Mouse (Mus musculus) hindbrain, embryonic 12.5 days (tissue): ENCODE data around the gene Aph1b. TPM values are rescaled to one million over a fixed set of nuclear protein-coding genes. Genes with fewer than 3 reads are reported as not detected.

ENCODE experiments used
- ATAC-seq: fragments of 200-750 bp; cut with Nextera tagmentation; 2 replicates; pipeline ENCODE4 v1.8.0; 2017; ENCODE audit warnings: moderate TSS enrichment; ENCODE audit not compliant: low FRiP score
- H3K27ac ChIP-seq: fragments of 300-500 bp; sonication (generic); 2 replicates; pipeline ENCODE4 v1.5.1; 2016; ENCODE audit warnings: mild to moderate bottlenecking
- H3K27me3 ChIP-seq: fragments of 300-500 bp; sonication (generic); 2 replicates; pipeline ENCODE4 v1.6.1; 2016; ENCODE audit warnings: mild to moderate bottlenecking
- H3K36me3 ChIP-seq: fragments of 300-500 bp; sonication (generic); 2 replicates; pipeline ENCODE4 v1.6.1; 2016; ENCODE audit warnings: mild to moderate bottlenecking
- H3K4me1 ChIP-seq: fragments of 300-500 bp; sonication (generic); 2 replicates; pipeline ENCODE4 v1.6.1; 2016
- H3K4me2 ChIP-seq: fragments of 300-500 bp; sonication (generic); replicated peaks from 2 replicates; pipeline ENCODE4 v1.6.1; 2016; ENCODE audit warnings: mild to moderate bottlenecking
- H3K4me3 ChIP-seq: fragments of 300-500 bp; sonication (generic); 2 replicates; pipeline ENCODE4 v1.5.1; 2016; ENCODE audit warnings: mild to moderate bottlenecking
- H3K9ac ChIP-seq: fragments of 300-500 bp; sonication (generic); 2 replicates; pipeline ENCODE4 v1.6.1; 2016; ENCODE audit warnings: mild to moderate bottlenecking, moderate library complexity
- H3K9me3 ChIP-seq: fragments of 300-500 bp; sonication (generic); replicated peaks from 2 replicates; pipeline ENCODE4 v1.6.1; 2016; ENCODE audit warnings: mild to moderate bottlenecking
- whole genome bisulfite sequencing: fragments of 180-500 bp; shearing (Covaris S2); methylation state at CpG from one replicate; pipeline ENCODE4 v1.1.7; 2016; 5-methylcytosine and 5-hydroxymethylcytosine counted together
- polyA plus RNA-seq: library from polyadenylated mRNA; unstranded; fragments of >200 nt; fragmentation: Nextera tagmentation; extraction: Ambion mirVana; gene quantifications from 2 replicates; pipeline ENCODE4 v1.2.1, GENCODE M21; 2016

Aph1b gene
- polyA plus RNA-seq, 1 experiment from 2014 or later = 20.5 TPM

DNA sequence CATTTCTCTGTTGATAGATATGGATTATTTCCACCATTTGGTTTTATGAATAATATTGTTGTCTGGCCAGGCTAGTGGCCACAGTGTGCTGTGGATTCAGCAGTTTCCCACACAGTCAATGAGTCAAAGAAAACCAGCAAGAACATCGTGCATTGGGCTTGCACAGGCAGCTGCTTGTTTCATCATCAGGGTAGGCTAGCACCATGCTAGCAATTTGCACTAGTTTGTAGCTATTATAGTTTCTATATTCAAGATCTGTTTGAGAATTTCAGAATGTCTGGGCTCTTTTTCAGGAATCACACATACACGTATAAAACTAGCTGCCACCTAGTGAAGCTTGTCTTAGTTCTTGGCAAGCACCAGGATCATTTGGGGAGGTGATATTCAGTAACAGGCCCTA lies 60.2 kb downstream of the Aph1b start:
- no peaks in the 10 kb centered on the region for H3K36me3 ChIP-seq
- no peak overlapping the region for H3K9ac ChIP-seq
- no peak overlapping the region for H3K4me3 ChIP-seq
- H3K4me1 ChIP-seq = peaks cover 8% of the 10 kb centered on the region
- H3K9me3 ChIP-seq = no peaks in the 10 kb centered on the region
- H3K4me2 ChIP-seq = no peak overlapping the region
- ATAC-seq = no peak
- no peaks in the 10 kb centered on the region for H3K27me3 ChIP-seq
- H3K27ac ChIP-seq = no peak overlapping the region
- WGBS = 91% methylated on average over 2 of the region's 2 CpGs

DNA sequence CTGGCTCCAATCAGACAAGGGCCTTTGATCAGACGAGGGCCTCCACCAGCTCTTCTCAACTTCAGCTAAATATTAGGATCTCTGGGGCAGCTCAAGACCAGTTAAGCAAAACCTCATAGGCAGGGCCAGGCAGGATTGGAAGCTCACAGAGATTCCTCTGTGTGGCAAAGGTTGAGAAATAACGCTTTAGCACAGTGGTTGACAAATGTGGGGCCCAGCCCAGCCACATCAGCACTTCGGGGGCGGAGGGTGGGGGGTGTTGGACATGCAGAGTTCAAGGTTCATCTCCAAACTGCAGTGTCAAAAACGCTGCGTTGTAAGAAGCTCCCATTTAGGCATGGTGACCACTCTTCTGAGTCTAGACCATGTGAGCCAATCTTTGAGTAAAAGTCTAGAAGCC lies 60.7 kb downstream of the Aph1b start:
- Histone ChIP-seq H3K27ac (no peak overlapping the region), H3K4me1 (peaks cover 8% of the 10 kb centered on the region), H3K4me2 (no peak overlapping the region), H3K9me3 (no peaks in the 10 kb centered on the region), H3K4me3 (no peak overlapping the region), H3K27me3 (no peaks in the 10 kb centered on the region), H3K9ac (no peak overlapping the region), H3K36me3 (no peaks in the 10 kb centered on the region)
- ATAC-seq = no peak
- WGBS = 90% methylated on average over 6 of the region's 6 CpGs

- Histone ChIP-seq H3K9me3 (no peaks in the 10 kb centered on the region), H3K4me1 (peaks cover 8% of the 10 kb centered on the region), H3K27ac (no peak overlapping the region), H3K4me2 (no peak overlapping the region), H3K27me3 (no peaks in the 10 kb centered on the region), H3K4me3 (no peak overlapping the region), H3K9ac (no peak overlapping the region), H3K36me3 (no peaks in the 10 kb centered on the region)
- ATAC-seq = no peak
- 42% methylated on average over 15 of the region's 15 CpGs for WGBS
Observed at GRCm38 (mm10) chr9:66732791-66733691, 62.2 kb downstream of the Aph1b start.

DNA sequence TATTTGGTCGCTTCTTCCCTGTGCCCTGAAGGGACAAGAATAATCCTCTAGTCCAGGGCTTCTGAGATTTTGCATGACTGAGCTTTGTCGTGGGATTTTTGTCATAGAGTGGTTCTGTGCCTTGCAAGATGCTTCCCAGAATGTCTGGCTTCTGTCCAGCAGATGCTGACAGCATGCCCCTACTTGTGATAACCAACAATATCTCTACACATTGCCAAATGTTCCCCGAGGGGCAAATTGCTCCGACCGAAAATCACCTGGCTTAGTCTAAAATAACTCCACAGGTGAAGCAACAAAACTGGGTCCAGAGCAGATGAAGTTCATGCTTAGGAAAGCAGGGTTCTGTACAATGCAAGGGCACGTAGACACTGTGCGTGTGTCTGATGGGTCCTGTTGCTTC lies 64.0 kb downstream of the Aph1b start:
- no peak overlapping the region for H3K9ac ChIP-seq
- 82% methylated on average over 7 of the region's 7 CpGs for WGBS
- H3K27ac ChIP-seq = no peak overlapping the region
- H3K4me2 ChIP-seq = no peak overlapping the region
- peaks cover 8% of the 10 kb centered on the region for H3K4me1 ChIP-seq
- H3K4me3 ChIP-seq = no peak overlapping the region
- no peaks in the 10 kb centered on the region for H3K9me3 ChIP-seq
- no peak for ATAC-seq
- no peaks in the 10 kb centered on the region for H3K36me3 ChIP-seq
- no peaks in the 10 kb centered on the region for H3K27me3 ChIP-seq

DNA sequence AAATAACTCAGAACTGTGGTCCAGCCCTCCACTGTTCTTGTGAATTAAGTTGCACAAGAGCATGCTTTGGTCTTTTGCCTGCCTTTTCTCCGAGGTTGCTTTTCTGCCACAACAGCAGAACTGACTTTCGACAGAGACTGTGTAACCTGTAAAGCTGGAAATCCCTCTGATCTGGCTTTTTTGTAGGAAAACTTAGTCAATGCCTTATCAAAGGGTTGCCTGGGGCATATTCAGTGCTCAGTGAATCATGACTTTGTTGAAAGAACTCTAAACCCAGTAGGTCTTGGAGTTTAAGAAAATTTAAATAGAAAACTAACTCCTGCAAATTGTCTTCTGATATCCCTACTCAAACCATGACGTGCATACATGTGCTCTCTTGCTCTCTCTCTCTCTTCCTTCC lies 64.7 kb downstream of the Aph1b start:
- Histone ChIP-seq H3K4me2 (no peak overlapping the region), H3K9me3 (no peaks in the 10 kb centered on the region), H3K36me3 (no peaks in the 10 kb centered on the region), H3K9ac (no peak overlapping the region), H3K4me1 (peaks cover 8% of the 10 kb centered on the region), H3K27me3 (no peaks in the 10 kb centered on the region), H3K4me3 (no peak overlapping the region), H3K27ac (no peak overlapping the region)
- WGBS = 81% methylated on average over 3 of the region's 3 CpGs
- ATAC-seq = no peak

- H3K9ac ChIP-seq = no peak overlapping the region
Observed at GRCm38 (mm10) chr9:66727333-66727732, 68.0 kb downstream of the Aph1b start.

DNA sequence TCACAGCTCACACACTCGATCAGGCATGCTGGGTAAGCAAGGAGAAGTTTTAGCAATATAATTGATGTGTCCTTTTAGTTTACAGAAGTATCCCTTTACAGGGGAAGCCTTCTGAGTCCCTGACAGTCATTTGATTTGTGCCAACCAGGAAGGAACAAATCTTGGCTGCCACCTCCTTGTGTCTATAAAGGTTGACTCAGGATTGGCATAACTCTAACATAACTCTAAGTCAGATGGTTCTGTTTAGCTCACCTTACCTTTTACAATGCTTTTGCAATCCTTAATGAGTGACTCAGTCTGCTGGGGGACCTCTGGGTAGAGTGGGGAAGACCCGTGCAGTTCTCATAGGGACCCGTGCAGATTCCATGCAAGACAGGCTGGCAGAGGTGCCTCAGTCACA lies 69.7 kb downstream of the Aph1b start:
- 86% methylated on average over 3 of the region's 3 CpGs for WGBS
- no peaks in the 10 kb centered on the region for H3K36me3 ChIP-seq
- no peak overlapping the region for H3K9ac ChIP-seq
- no peak overlapping the region for H3K4me2 ChIP-seq
- peaks cover 10% of the 10 kb centered on the region; the same call in 1 of the 2 replicates for H3K4me1 ChIP-seq
- H3K27ac ChIP-seq = no peak overlapping the region
- no peak overlapping the region for H3K4me3 ChIP-seq
- no peaks in the 10 kb centered on the region for H3K9me3 ChIP-seq
- H3K27me3 ChIP-seq = no peaks in the 10 kb centered on the region
- no peak for ATAC-seq

More at GRCm38 (mm10) chr9:66727333-66727732, 68.0 kb downstream of the Aph1b start:
- no peaks in the 10 kb centered on the region for H3K27me3 ChIP-seq
- no peaks in the 10 kb centered on the region for H3K36me3 ChIP-seq
- no peaks in the 10 kb centered on the region for H3K9me3 ChIP-seq
- peaks cover 9% of the 10 kb centered on the region; the same call in 1 of the 2 replicates for H3K4me1 ChIP-seq
- H3K4me2 ChIP-seq = no peak overlapping the region
- H3K27ac ChIP-seq = no peak overlapping the region
- 68% methylated on average over 7 of the region's 7 CpGs for WGBS
- H3K4me3 ChIP-seq = no peak overlapping the region
- no peak for ATAC-seq

Other genes with a start within 250 kb of the Aph1b start
- gene Usp3, start 202.3 kb downstream of the Aph1b start, polyA plus RNA-seq = 88.1 and 103 TPM in 2 replicates
- 2.7 and 3.9 TPM in 2 replicates for gene Car12, start 81.8 kb downstream of the Aph1b start, polyA plus RNA-seq
- 0.29 and 0.49 TPM in 2 replicates for gene Gm10647, start 1.5 kb upstream of the Aph1b start, polyA plus RNA-seq
- gene Aph1c, start 39.2 kb upstream of the Aph1b start, polyA plus RNA-seq = 1.7 and 4.9 TPM in 2 replicates
- 33.9 and 39.6 TPM in 2 replicates for gene Rab8b, start 124.2 kb upstream of the Aph1b start, polyA plus RNA-seq
- 448 and 466 TPM in 2 replicates for gene Rps27l, start 150.6 kb upstream of the Aph1b start, polyA plus RNA-seq
- gene Lactb, start 180.0 kb upstream of the Aph1b start, polyA plus RNA-seq = 10.3 and 11.8 TPM in 2 replicates